Mouse (Mus musculus) monocyte, adult 2 months (primary cell): ENCODE measurements around the gene Atxn1l.
"Not testable (repeated sequence)": the region's sequence is repeated elsewhere in the genome, so short reads cannot be mapped to it uniquely, and the experiment has no call there.

Source experiments
- DNase-seq, 2 experiments: peaks; one replicate each; pipeline ENCODE4 v3.0.0; 2022; ENCODE audit warnings: low spot score in 2 of 2, low read depth in 1 of 2

Atxn1l gene

GRCm38 (mm10) chr8:109737237-109738048 is at the start of gene Atxn1l:
TSS of gene Atxn1l (minus strand) at chr8:109737739.
- DNase-seq: peak; percentile 64 to 80

- no peak for DNase-seq
Measured at GRCm38 (mm10) chr8:109780548-109780947, 43.0 kb upstream of the Atxn1l start.

GRCm38 (mm10) chr8:109779431-109780228 is 42.1 kb upstream of the Atxn1l start:
- DNase-seq: no peak

- peak in 1 of 2 experiments; percentile 6 for DNase-seq
Measured at GRCm38 (mm10) chr8:109778993-109779421, 41.5 kb upstream of the Atxn1l start.

GRCm38 (mm10) chr8:109778280-109778977 is 40.9 kb upstream of the Atxn1l start, which contains the start of gene Ap1g1:
TSS of gene Ap1g1 (plus strand) at chr8:109778554.
- DNase-seq: peak; percentile 92 to 94

GRCm38 (mm10) chr8:109777851-109778250 is 40.3 kb upstream of the Atxn1l start:
- DNase-seq: no peak

- no peak for DNase-seq
Measured at GRCm38 (mm10) chr8:109773154-109773553, 35.6 kb upstream of the Atxn1l start.

GRCm38 (mm10) chr8:109766081-109766480 is 28.5 kb upstream of the Atxn1l start:
- DNase-seq: no peak

GRCm38 (mm10) chr8:109764031-109764430 is 26.5 kb upstream of the Atxn1l start:
- no peak for DNase-seq

- DNase-seq: no peak
Measured at GRCm38 (mm10) chr8:109760221-109760620, 22.7 kb upstream of the Atxn1l start.

- DNase-seq: no peak
Measured at GRCm38 (mm10) chr8:109759426-109759825, 21.9 kb upstream of the Atxn1l start.

GRCm38 (mm10) chr8:109756849-109757248 is 19.3 kb upstream of the Atxn1l start:
- no peak for DNase-seq

- DNase-seq: not testable (repeated sequence)
Measured at GRCm38 (mm10) chr8:109755554-109755953, 18.0 kb upstream of the Atxn1l start.

- no peak for DNase-seq
Measured at GRCm38 (mm10) chr8:109754696-109755095, 17.2 kb upstream of the Atxn1l start.

GRCm38 (mm10) chr8:109751731-109752485 is 14.4 kb upstream of the Atxn1l start:
- DNase-seq: no peak

- peak; percentile 81 to 84 for DNase-seq
Measured at GRCm38 (mm10) chr8:109750699-109751098, 13.2 kb upstream of the Atxn1l start.

GRCm38 (mm10) chr8:109750274-109750673 is 12.7 kb upstream of the Atxn1l start:
- DNase-seq: no peak

GRCm38 (mm10) chr8:109747468-109748199 is 10.1 kb upstream of the Atxn1l start:
- no peak for DNase-seq

- DNase-seq: no peak
Measured at GRCm38 (mm10) chr8:109738049-109738380, 476 bp upstream of the Atxn1l start.

GRCm38 (mm10) chr8:109736819-109737218 is 720 bp downstream of the Atxn1l start:
- no peak for DNase-seq
